Mouse (Mus musculus): ENCODE results near the gene Pramel7. TPM values are rescaled to one million over a fixed set of nuclear protein-coding genes. Genes with fewer than 3 reads are reported as not detected.

Pramel7 gene
- not detected for polyA plus RNA-seq (2017; shearing (Covaris generic))

DNA sequence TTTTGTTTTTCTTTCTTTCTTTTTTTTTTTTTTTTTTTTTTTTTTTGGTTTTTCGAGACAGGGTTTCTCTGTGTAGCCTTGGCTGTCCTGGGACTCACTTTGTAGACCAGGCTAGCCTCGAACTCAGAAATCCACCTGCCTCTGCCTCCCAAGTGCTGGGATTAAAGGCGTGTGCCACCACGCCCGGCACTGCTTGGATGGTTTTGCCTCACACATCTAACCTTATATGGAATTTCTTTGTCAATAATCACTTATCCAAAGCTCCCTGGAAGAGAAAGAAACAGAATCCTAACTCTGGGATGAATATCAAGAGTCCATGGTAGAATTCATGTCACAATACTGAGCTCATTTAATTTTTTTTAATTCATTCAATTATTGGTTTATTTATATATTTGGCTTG lies at the start of gene Pramel7:
Pramel7 (minus strand) TSS at position 101 of the 400 bp plus-strand sequence.

DNA sequence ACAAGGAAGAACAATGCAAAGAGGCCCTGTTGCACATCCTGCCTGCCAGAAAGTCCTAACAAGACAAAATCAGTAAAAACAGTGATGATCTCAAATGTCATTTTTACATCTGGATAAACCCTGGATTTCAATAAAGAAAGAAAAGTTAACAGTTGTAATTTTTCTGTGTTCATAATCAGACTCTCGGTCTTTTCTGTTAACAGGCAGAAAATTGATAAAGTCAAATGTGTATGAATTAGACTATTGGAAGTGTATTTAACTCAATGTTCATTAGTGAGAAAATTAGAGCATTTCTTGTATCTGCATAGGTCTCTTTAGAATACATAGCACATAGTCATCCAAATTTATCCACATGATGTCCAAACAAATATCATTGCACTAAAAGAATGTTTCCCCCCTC lies 48.5 kb upstream of the Pramel7 start, which contains the start of gene Olfr1128:
Olfr1128 (minus strand) TSS at position 101 of the 400 bp plus-strand sequence.

DNA sequence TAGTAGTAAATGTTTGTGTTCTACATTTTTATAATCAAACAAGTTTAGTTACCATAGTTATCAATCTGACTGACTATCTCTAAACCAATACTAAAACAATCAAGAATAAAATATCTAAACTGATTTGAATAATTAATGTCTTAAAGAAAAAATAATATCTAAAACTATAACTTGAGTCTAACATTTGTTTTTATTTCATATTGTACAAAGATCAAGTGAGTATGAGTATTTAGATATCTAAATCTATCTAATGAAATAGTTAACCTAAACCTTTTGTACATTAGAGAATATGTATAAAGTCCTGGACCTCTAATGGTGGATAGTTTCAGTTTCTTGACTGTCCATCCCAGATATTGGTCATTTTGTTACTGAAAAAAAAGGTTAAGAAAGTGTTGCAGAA lies 34.6 kb upstream of the Pramel7 start, which contains the start of gene Olfr153:
Olfr153 (plus strand) TSS at position 301 of the 400 bp plus-strand sequence.

DNA sequence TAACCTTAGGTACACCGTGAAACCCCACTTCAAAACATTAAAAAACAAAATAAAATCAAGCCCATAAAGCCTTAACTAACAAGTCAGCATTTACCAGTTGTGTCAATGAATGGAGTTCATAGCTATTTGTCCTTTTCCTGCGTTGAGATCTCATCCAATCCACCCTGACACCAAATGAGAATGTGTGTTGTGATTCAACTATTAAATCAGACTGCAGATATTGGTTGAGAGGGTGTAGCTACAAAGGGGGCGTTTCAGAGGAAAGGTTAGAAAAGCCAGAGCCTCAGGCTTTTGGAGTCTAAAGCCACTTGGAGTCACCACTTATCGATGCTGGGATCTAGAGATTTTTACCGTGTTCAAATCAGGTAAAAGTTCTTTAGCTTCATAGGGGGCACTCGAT lies 9.4 kb upstream of the Pramel7 start, which contains the start of gene Pramel6:
Pramel6 (plus strand) TSS at position 301 of the 400 bp plus-strand sequence.

DNA sequence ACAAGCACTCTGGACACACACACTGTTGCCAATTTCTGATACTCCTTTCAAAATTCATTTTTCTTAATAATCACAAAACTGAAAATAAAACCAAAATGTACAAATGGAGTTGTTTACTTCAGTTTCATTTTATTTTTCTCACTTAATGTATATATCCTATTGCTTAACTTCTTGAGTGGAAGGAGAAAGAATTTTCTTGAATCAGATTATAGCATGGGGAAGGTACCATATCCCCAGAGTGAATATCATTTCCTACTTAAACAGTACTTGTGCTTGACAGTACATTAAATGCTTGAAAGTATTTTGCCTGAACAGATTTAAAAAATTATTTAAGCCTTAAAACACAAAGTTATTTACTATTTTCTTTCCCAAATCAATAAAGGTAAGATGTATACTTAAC lies 43.2 kb downstream of the Pramel7 start, which contains the start of gene Olfr1126:
Olfr1126 (plus strand) TSS at position 301 of the 400 bp plus-strand sequence.

Other genes with a start within 250 kb of the Pramel7 start
- not detected for gene Olfr1115, start 249.1 kb downstream of the Pramel7 start, polyA plus RNA-seq (2017; shearing (Covaris generic))
- 0.15 TPM for gene Olfr1116, start 229.6 kb downstream of the Pramel7 start, polyA plus RNA-seq (2017; shearing (Covaris generic))
- gene Olfr1118, start 189.5 kb downstream of the Pramel7 start, polyA plus RNA-seq (2017; shearing (Covaris generic)), result not detected
- gene Olfr1120, start 142.3 kb downstream of the Pramel7 start, polyA plus RNA-seq (2017; shearing (Covaris generic)), result not detected
- gene Olfr1121, start 127.2 kb downstream of the Pramel7 start, polyA plus RNA-seq (2017; shearing (Covaris generic)), result not detected
- 0.35 TPM for gene Olfr1122, start 111.2 kb downstream of the Pramel7 start, polyA plus RNA-seq (2017; shearing (Covaris generic))
- gene Olfr1123, start 80.5 kb downstream of the Pramel7 start, polyA plus RNA-seq (2017; shearing (Covaris generic)), result not detected
- gene Olfr1124, start 66.8 kb downstream of the Pramel7 start, polyA plus RNA-seq (2017; shearing (Covaris generic)), result 0.35 TPM
- not detected for gene Olfr1126, start 43.1 kb downstream of the Pramel7 start, polyA plus RNA-seq (2017; shearing (Covaris generic))
- gene Pramel6, start 9.5 kb upstream of the Pramel7 start, polyA plus RNA-seq (2017; shearing (Covaris generic)), result not detected
- not detected for gene Olfr153, start 34.7 kb upstream of the Pramel7 start, polyA plus RNA-seq (2017; shearing (Covaris generic))
- gene Olfr1128, start 48.4 kb upstream of the Pramel7 start, polyA plus RNA-seq (2017; shearing (Covaris generic)), result not detected
- not detected for gene Olfr1129, start 76.8 kb upstream of the Pramel7 start, polyA plus RNA-seq (2017; shearing (Covaris generic))
- not detected for gene Olfr1130, start 109.1 kb upstream of the Pramel7 start, polyA plus RNA-seq (2017; shearing (Covaris generic))
- gene Olfr1131, start 130.0 kb upstream of the Pramel7 start, polyA plus RNA-seq (2017; shearing (Covaris generic)), result not detected
- gene Olfr1132, start 140.4 kb upstream of the Pramel7 start, polyA plus RNA-seq (2017; shearing (Covaris generic)), result not detected
- gene Olfr1133, start 150.3 kb upstream of the Pramel7 start, polyA plus RNA-seq (2017; shearing (Covaris generic)), result not detected
- not detected for gene Olfr1134, start 161.4 kb upstream of the Pramel7 start, polyA plus RNA-seq (2017; shearing (Covaris generic))
- not detected for gene Olfr1135, start 176.6 kb upstream of the Pramel7 start, polyA plus RNA-seq (2017; shearing (Covaris generic))
- not detected for gene Olfr1136, start 196.9 kb upstream of the Pramel7 start, polyA plus RNA-seq (2017; shearing (Covaris generic))
- not detected for gene Olfr1137, start 216.1 kb upstream of the Pramel7 start, polyA plus RNA-seq (2017; shearing (Covaris generic))
- not detected for gene Olfr1138, start 242.9 kb upstream of the Pramel7 start, polyA plus RNA-seq (2017; shearing (Covaris generic))
- not detected for gene Olfr1140, start 246.7 kb upstream of the Pramel7 start, polyA plus RNA-seq (2017; shearing (Covaris generic))

All from effector memory CD4-positive, alpha-beta T cell, adult 5 months (primary cell).